Mouse (Mus musculus): ENCODE measurements around the gene Gdap2.

Gene Gdap2

GRCm38 (mm10) chr3:100246286-100246825, 84.2 kb downstream of the Gdap2 start:
- DNase-seq (ENCODE audit: low spot score in 2 of 2): no peak
